Mouse (Mus musculus) liver, embryonic 11.5 days (tissue): ENCODE measurements around the gene Zdhhc20. TPM values are rescaled to one million over a fixed set of nuclear protein-coding genes. Genes with fewer than 3 reads are reported as not detected.

Experiments
- ATAC-seq: fragments of 200-750 bp; cut with Nextera tagmentation; replicated peaks from 2 replicates; pipeline ENCODE4 v1.8.0; 2017; ENCODE audit warnings: moderate number of reproducible peaks, mild to moderate bottlenecking, moderate TSS enrichment, moderate library complexity; ENCODE audit not compliant: low FRiP score
- DNase-seq: peaks from one replicate; pipeline ENCODE4 v3.0.0-alpha.2; 2017; ENCODE audit warnings: low spot score
- H3K27ac ChIP-seq: fragments of 300-500 bp; sonication (generic); 2 replicates; pipeline ENCODE4 v1.5.1; 2014; ENCODE audit warnings: mild to moderate bottlenecking, low read depth, low read length, control low read depth
- H3K27me3 ChIP-seq: fragments of 300-500 bp; sonication (generic); replicated peaks from 2 replicates; pipeline ENCODE4 v1.6.1; 2014; ENCODE audit warnings: low read length, mixed read lengths; ENCODE audit not compliant: control insufficient read depth, insufficient read depth
- H3K36me3 ChIP-seq: fragments of 300-500 bp; sonication (generic); 2 replicates; pipeline ENCODE4 v1.6.1; 2014; ENCODE audit warnings: mild to moderate bottlenecking, low read length, moderate library complexity, mixed read lengths; ENCODE audit not compliant: control insufficient read depth, insufficient read depth
- H3K4me1 ChIP-seq: fragments of 300-500 bp; sonication (generic); replicated peaks from 2 replicates; pipeline ENCODE4 v1.6.1; 2014; ENCODE audit warnings: low read length, mixed read lengths; ENCODE audit not compliant: control insufficient read depth, insufficient read depth
- H3K4me2 ChIP-seq: fragments of 300-500 bp; sonication (generic); 2 replicates; pipeline ENCODE4 v1.6.1; 2014; ENCODE audit warnings: mild to moderate bottlenecking, control low read depth, moderate library complexity
- H3K4me3 ChIP-seq: fragments of 300-500 bp; sonication (generic); 2 replicates; pipeline ENCODE4 v1.5.1; 2014; ENCODE audit warnings: low read depth, low read length, control low read depth
- H3K9ac ChIP-seq: fragments of 300-500 bp; sonication (generic); 2 replicates; pipeline ENCODE4 v1.6.1; 2014; ENCODE audit warnings: low read depth, low read length, control low read depth
- H3K9me3 ChIP-seq: fragments of 300-500 bp; sonication (generic); 2 replicates; pipeline ENCODE4 v1.6.1; 2016; ENCODE audit warnings: low read length, inconsistent platforms, mixed read lengths; ENCODE audit not compliant: control insufficient read depth
- WGBS: fragments of 180-500 bp; shearing (Covaris S2); extraction: QIAGEN DNeasy Blood & Tissue Kit; methylation state at CpG from one replicate; pipeline ENCODE4 v1.1.7; 2014; 5-methylcytosine and 5-hydroxymethylcytosine counted together
- polyA plus RNA-seq: library from polyadenylated mRNA; unstranded; fragments of >200 nt; fragmentation: Nextera tagmentation; extraction: Ambion mirVana; gene quantifications from 2 replicates; pipeline ENCODE4 v1.2.1, GENCODE M21; 2014

The Zdhhc20 gene
- polyA plus RNA-seq, 1 experiment from 2014 or later = 32.2 TPM

GRCm38 (mm10) chr14:57882720-57883119, 7.4 kb downstream of the Zdhhc20 start:
- WGBS = 52% methylated on average over 4 of the region's 4 CpGs
- Histone ChIP-seq H3K4me3 (no peak overlapping the region), H3K27me3 (no peaks in the 10 kb centered on the region), H3K36me3 (no peaks in the 10 kb centered on the region), H3K4me1 (peaks cover 10% of the 10 kb centered on the region), H3K9me3 (no peaks in the 10 kb centered on the region), H3K27ac (no peak overlapping the region), H3K4me2 (no peak overlapping the region), H3K9ac (no peak overlapping the region)
- ATAC-seq (no peak), DNase-seq (no peak)

- H3K9ac ChIP-seq = no peak overlapping the region
- H3K27ac ChIP-seq = no peak overlapping the region; the same call in 1 of the 2 replicates
- H3K9me3 ChIP-seq = no peaks in the 10 kb centered on the region
- H3K4me3 ChIP-seq = no peak overlapping the region
- no peak overlapping the region for H3K4me2 ChIP-seq
- H3K27me3 ChIP-seq = no peaks in the 10 kb centered on the region
- H3K36me3 ChIP-seq = no peaks in the 10 kb centered on the region
- no peak for ATAC-seq
- no peak for DNase-seq
- peaks cover 7% of the 10 kb centered on the region; the same call in 1 of the 2 replicates for H3K4me1 ChIP-seq
- WGBS = 54% methylated on average over 4 of the region's 4 CpGs
These were observed 8.3 kb downstream of the Zdhhc20 start for GRCm38 (mm10) chr14:57881793-57882192.

GRCm38 (mm10) chr14:57881074-57881473, 9.0 kb downstream of the Zdhhc20 start:
- no peak for ATAC-seq
- Histone ChIP-seq H3K36me3 (no peaks in the 10 kb centered on the region), H3K9ac (no peak overlapping the region), H3K4me1 (peaks cover 7% of the 10 kb centered on the region; the same call in 1 of the 2 replicates), H3K27ac (no peak overlapping the region), H3K4me3 (no peak overlapping the region), H3K9me3 (no peaks in the 10 kb centered on the region), H3K27me3 (no peaks in the 10 kb centered on the region), H3K4me2 (no peak overlapping the region)
- no peak for DNase-seq

GRCm38 (mm10) chr14:57877921-57878320, 12.2 kb downstream of the Zdhhc20 start:
- Histone ChIP-seq H3K36me3 (no peaks in the 10 kb centered on the region), H3K4me3 (no peak overlapping the region), H3K4me2 (no peak overlapping the region), H3K9me3 (no peaks in the 10 kb centered on the region), H3K4me1 (peaks cover 7% of the 10 kb centered on the region; the same call in 1 of the 2 replicates), H3K9ac (no peak overlapping the region), H3K27ac (no peak overlapping the region), H3K27me3 (no peaks in the 10 kb centered on the region)
- 89% methylated on average over 9 of the region's 9 CpGs for WGBS
- ATAC-seq (no peak), DNase-seq (no peak)

DNA sequence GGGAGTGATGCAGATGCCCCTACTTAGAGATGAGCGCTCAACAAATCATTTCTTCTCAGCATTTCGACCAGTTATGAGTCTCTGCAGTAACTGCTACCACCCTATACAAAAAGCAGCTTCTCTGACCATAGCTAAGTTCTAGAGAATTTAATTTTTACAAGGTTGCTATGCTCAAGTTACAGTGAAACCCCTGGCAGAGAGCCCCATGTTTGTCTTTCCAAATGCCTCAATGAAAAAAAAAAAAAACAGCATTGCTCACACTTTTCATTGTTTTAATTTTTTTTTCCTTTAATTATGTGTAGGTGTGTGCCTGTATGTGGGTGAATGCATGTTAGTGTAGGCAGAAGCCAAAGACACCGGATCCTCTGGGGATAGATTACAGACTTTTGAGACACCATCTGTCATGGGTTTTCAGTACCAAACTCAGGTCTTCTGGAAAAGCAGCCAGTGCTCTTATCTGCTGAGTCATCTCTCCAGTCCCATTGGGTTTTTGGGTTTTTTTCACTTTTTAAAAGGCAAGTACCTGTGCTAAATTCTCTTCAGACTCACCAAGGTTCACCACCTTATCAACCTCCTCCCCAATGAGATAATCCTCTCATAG, 23.3 kb downstream of the Zdhhc20 start:
- WGBS = 89% methylated on average over 3 of the region's 3 CpGs
- peaks cover 9% of the 10 kb centered on the region for H3K36me3 ChIP-seq

GRCm38 (mm10) chr14:57865256-57865655, 24.8 kb downstream of the Zdhhc20 start:
- H3K36me3 ChIP-seq = peaks cover 9% of the 10 kb centered on the region
- no peaks in the 10 kb centered on the region for H3K9me3 ChIP-seq
- no peaks in the 10 kb centered on the region for H3K27me3 ChIP-seq
- H3K27ac ChIP-seq = no peak overlapping the region
- no peak overlapping the region for H3K9ac ChIP-seq
- no peak overlapping the region for H3K4me3 ChIP-seq
- ATAC-seq (no peak), DNase-seq (no peak)
- no peak overlapping the region for H3K4me2 ChIP-seq
- WGBS = 53% methylated on average over 3 of the region's 3 CpGs
- peaks cover 2% of the 10 kb centered on the region; the same call in 1 of the 2 replicates for H3K4me1 ChIP-seq

More for the DNA sequence above, 23.3 kb downstream of the Zdhhc20 start:
- Histone ChIP-seq H3K27me3 (no peaks in the 10 kb centered on the region), H3K4me3 (no peak overlapping the region), H3K27ac (no peak overlapping the region), H3K9me3 (no peaks in the 10 kb centered on the region), H3K4me1 (peaks cover 2% of the 10 kb centered on the region; the same call in 1 of the 2 replicates), H3K9ac (no peak overlapping the region), H3K4me2 (no peak overlapping the region)
- no peak for ATAC-seq
- no peak for DNase-seq

DNA sequence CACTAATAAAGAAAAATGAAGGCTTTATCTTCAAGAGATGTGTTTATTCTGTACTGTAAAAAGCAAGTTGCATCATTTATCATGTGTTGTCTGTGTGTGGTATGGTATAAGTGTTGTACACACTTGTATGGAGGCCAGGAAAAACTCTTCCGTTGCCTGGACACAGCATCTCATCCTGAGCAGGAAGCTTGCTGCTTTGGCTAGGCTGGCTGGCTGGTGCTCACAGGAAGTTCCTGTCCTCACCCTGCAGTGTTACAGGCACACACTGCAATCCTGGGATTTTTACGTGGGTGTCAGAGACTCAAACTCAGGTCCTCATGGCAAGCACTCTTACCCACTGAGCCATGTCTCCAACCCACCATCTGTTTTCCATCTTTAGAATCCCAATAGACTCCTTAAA, 26.9 kb downstream of the Zdhhc20 start:
- ATAC-seq = no peak
- Histone ChIP-seq H3K9ac (no peak overlapping the region), H3K4me1 (peaks cover 2% of the 10 kb centered on the region; the same call in 1 of the 2 replicates), H3K4me3 (no peak overlapping the region), H3K9me3 (no peaks in the 10 kb centered on the region), H3K27me3 (no peaks in the 10 kb centered on the region), H3K36me3 (peaks cover 12% of the 10 kb centered on the region), H3K4me2 (no peak overlapping the region), H3K27ac (no peak overlapping the region)
- no peak for DNase-seq
- WGBS = 66% methylated on average over 2 of the region's 2 CpGs

DNA sequence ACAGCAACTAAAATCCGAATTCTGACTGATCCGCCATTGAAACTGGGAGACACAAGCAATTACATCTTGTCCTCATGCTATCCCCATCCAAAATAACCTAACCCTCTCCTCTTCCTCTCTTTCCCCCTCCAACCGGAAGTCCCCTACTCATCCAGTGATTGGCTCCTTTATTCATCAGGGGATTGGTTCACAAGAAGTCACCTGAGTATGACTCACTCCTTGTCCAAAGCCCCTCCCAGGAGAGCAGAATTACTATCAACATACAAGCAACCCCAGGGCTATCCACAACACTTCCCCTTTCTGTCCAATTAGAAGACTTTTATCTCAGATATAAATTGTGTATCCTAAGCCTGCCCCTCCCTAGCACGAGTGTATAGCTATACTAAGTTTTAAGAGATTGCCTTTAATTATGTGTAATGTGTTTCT, 28.1 kb downstream of the Zdhhc20 start:
- H3K36me3 ChIP-seq = peaks cover 12% of the 10 kb centered on the region
- WGBS = 69% methylated on average over 4 of the region's 4 CpGs
- no peak overlapping the region for H3K9ac ChIP-seq
- H3K4me2 ChIP-seq = no peak overlapping the region
- no peak for DNase-seq
- ATAC-seq = no peak; the same call in 1 of the 2 replicates
- peaks cover under 1% of the 10 kb centered on the region; the same call in 1 of the 2 replicates for H3K4me1 ChIP-seq
- no peak overlapping the region for H3K27ac ChIP-seq
- H3K27me3 ChIP-seq = no peaks in the 10 kb centered on the region
- no peaks in the 10 kb centered on the region for H3K9me3 ChIP-seq
- no peak overlapping the region for H3K4me3 ChIP-seq

DNA sequence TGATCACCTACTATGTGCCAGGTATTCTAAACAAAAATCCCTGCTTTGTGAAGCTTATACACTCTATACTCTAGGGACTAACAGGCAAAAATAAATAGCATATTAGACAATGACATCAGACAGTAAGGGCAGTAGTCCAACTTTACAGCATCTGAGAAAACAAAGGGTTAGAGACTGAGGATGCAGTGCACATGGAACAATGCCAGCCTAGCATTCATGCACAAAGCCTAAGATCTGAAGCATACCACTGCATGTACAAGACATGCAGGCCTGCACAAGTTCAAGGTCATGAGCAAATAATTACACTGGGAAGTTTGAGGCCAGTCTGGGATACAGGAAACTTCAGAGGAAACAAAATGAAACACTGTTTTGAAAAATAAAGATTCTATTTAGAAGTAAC, 30.6 kb downstream of the Zdhhc20 start:
- Histone ChIP-seq H3K27ac (no peak overlapping the region), H3K4me3 (no peak overlapping the region), H3K27me3 (no peaks in the 10 kb centered on the region), H3K9me3 (no peaks in the 10 kb centered on the region), H3K36me3 (peaks cover 9% of the 10 kb centered on the region), H3K4me2 (no peak overlapping the region), H3K4me1 (no peaks in the 10 kb centered on the region), H3K9ac (no peak overlapping the region)
- DNase-seq (no peak), ATAC-seq (no peak)
